Mouse (Mus musculus) olfactory bulb, adult 2 months (tissue): Measurements from ENCODE around the gene Cdc42bpb.

Source experiments
- CTCF ChIP-seq: fragments of 200-500 bp; IDR thresholded peaks from 2 replicates; pipeline ENCODE4 v1.5.1; 2012; ENCODE audit warnings: low read depth, mild to moderate bottlenecking, low read length, moderate library complexity; ENCODE audit not compliant: insufficient read depth
- POLR2A ChIP-seq: fragments of 200-500 bp; IDR thresholded peaks from 2 replicates; pipeline ENCODE4 v1.6.1; 2012; ENCODE audit warnings: mild to moderate bottlenecking, low read depth, low read length, moderate library complexity; ENCODE audit not compliant: insufficient read depth

DNA sequence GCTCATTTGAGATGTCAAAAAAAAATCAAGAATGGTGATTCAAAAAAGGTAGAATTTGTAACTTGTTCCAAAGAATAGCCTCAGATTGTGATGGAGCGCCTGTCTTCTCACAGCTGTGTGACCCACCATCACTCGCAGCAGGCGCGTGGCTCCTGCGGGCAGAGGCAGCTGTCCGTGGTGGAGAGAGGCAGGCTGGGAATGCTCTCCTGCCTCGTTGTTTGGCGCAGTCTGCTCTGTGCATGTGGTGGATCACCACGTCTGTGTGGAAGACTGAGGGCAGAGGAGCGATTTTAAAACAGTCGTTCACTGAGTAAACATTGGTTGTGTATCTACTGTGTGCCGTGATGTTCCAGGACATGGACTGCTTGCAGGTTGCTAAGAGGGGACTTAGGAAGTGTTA is 133.8 kb downstream of the Cdc42bpb start:
- TF ChIP-seq CTCF: no peak
- TF ChIP-seq POLR2A: no peak
